Mouse (Mus musculus): ENCODE measurements around the gene Bcl11a.
A peak's percentile ranks its signal among the peaks of the same experiment; 100 is the strongest.

GRCm38 (mm10) chr11:24184932-24185331, 107.1 kb downstream of the Bcl11a start:
- TF ChIP-seq CTCF (IDR thresholded peaks at IDR 0.05) (peak; percentile 30; the same call in 1 of the 2 replicates), EP300 (IDR thresholded peaks at IDR 0.05) (no peak)
